Mouse (Mus musculus) lung, embryonic 16.5 days (tissue): Measurements from ENCODE around the gene Adora2b. TPM values are rescaled to one million over a fixed set of nuclear protein-coding genes. Genes with fewer than 3 reads are reported as not detected.

Experiments
- ATAC-seq: fragments of 200-750 bp; cut with Nextera tagmentation; 2 replicates; pipeline ENCODE4 v1.8.0; 2017; ENCODE audit warnings: low read depth, mild to moderate bottlenecking, moderate library complexity
- H3K27ac ChIP-seq: fragments of 300-500 bp; sonication (generic); 2 replicates; pipeline ENCODE4 v1.5.1; 2014; ENCODE audit warnings: mild to moderate bottlenecking, control low read depth, low read length
- H3K27me3 ChIP-seq: fragments of 300-500 bp; sonication (generic); 2 replicates; pipeline ENCODE4 v1.6.1; 2014; ENCODE audit warnings: low read depth, low read length, mixed read lengths; ENCODE audit not compliant: control insufficient read depth, insufficient read depth
- H3K36me3 ChIP-seq: fragments of 300-500 bp; sonication (generic); 2 replicates; pipeline ENCODE4 v1.6.1; 2014; ENCODE audit warnings: low read length; ENCODE audit not compliant: control insufficient read depth, insufficient read depth
- H3K4me1 ChIP-seq: fragments of 300-500 bp; sonication (generic); replicated peaks from 2 replicates; pipeline ENCODE4 v1.6.1; 2014; ENCODE audit warnings: low read length, mixed read lengths; ENCODE audit not compliant: control insufficient read depth, insufficient read depth
- H3K4me2 ChIP-seq: fragments of 300-500 bp; sonication (generic); 2 replicates; pipeline ENCODE4 v1.6.1; 2014; ENCODE audit warnings: low read depth, low read length, control low read depth
- H3K4me3 ChIP-seq: fragments of 300-500 bp; sonication (generic); 2 replicates; pipeline ENCODE4 v1.5.1; 2014; ENCODE audit warnings: mild to moderate bottlenecking, low read length, control low read depth
- H3K9ac ChIP-seq: fragments of 300-500 bp; sonication (generic); 2 replicates; pipeline ENCODE4 v1.6.1; 2014; ENCODE audit warnings: low read length, control low read depth
- H3K9me3 ChIP-seq: fragments of 300-500 bp; sonication (generic); 2 replicates; pipeline ENCODE4 v1.6.1; 2016; ENCODE audit warnings: low read length; ENCODE audit not compliant: control insufficient read depth
- WGBS: fragments of 180-500 bp; shearing (Covaris S2); extraction: QIAGEN DNeasy Blood & Tissue Kit; methylation state at CpG from one replicate; pipeline ENCODE4 v1.1.7; 2014; 5-methylcytosine and 5-hydroxymethylcytosine counted together
- polyA plus RNA-seq: library from polyadenylated mRNA; unstranded; fragments of >200 nt; fragmentation: Nextera tagmentation; extraction: Ambion mirVana; gene quantifications from 2 replicates; pipeline ENCODE4 v1.2.1, GENCODE M21; 2015

The Adora2b gene
- polyA plus RNA-seq, 1 experiment from 2014 or later, result 3.8 TPM

DNA sequence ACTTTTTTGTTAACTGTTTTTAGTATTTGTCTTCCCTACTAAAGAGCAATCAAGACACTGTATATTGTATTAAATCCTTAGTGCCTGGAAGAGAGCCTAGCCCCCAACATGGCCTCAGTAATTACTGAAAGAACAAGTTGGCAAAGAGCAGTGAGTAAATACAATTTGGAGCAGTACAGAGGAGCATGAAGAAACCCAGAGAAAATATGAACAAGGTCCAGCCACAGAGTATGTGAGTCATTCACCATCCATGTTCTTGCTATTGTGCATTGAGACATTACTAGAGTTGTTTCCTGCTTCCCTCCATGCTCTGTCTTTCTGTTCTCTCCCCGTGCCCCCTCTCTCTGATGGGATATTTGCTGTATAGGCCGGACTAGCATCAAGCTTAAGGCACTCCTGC is 45.3 kb downstream of the Adora2b start:
- 0 out of 2 replicates have a peak, but pooled peaks cover 7% of the 10 kb centered on the region for H3K36me3 ChIP-seq
- no peak for ATAC-seq
- 85% methylated on average over 2 of the region's 2 CpGs for WGBS
- H3K27me3 ChIP-seq, result no peaks in the 10 kb centered on the region
- no peak overlapping the region for H3K27ac ChIP-seq
- no peak overlapping the region for H3K9ac ChIP-seq
- no peaks in the 10 kb centered on the region for H3K4me1 ChIP-seq
- H3K4me3 ChIP-seq, result no peak overlapping the region
- no peaks in the 10 kb centered on the region for H3K9me3 ChIP-seq
- no peak overlapping the region for H3K4me2 ChIP-seq

GRCm38 (mm10) chr11:62298883-62299282 is 50.1 kb downstream of the Adora2b start:
- Histone ChIP-seq H3K4me2 (no peak overlapping the region), H3K27me3 (no peaks in the 10 kb centered on the region), H3K27ac (no peak overlapping the region), H3K4me3 (no peak overlapping the region), H3K9ac (no peak overlapping the region), H3K9me3 (no peaks in the 10 kb centered on the region), H3K36me3 (0 out of 2 replicates have a peak, but pooled peaks cover 5% of the 10 kb centered on the region), H3K4me1 (no peaks in the 10 kb centered on the region)
- WGBS, result 87% methylated on average over 6 of the region's 6 CpGs
- ATAC-seq, result no peak

- Histone ChIP-seq H3K27me3 (no peaks in the 10 kb centered on the region), H3K27ac (no peak overlapping the region), H3K9ac (no peak overlapping the region), H3K4me2 (no peak overlapping the region), H3K9me3 (no peaks in the 10 kb centered on the region), H3K4me3 (no peak overlapping the region), H3K4me1 (no peaks in the 10 kb centered on the region), H3K36me3 (peaks cover 10% of the 10 kb centered on the region)
- 93% methylated on average over 2 of the region's 2 CpGs for WGBS
- ATAC-seq, result no peak
These were observed 57.1 kb downstream of the Adora2b start for GRCm38 (mm10) chr11:62305866-62306265.

GRCm38 (mm10) chr11:62309296-62309695 is 60.5 kb downstream of the Adora2b start:
- H3K4me3 ChIP-seq, result no peak overlapping the region
- WGBS, result 90% methylated on average over 2 of the region's 2 CpGs
- ATAC-seq, result no peak
- H3K4me1 ChIP-seq, result no peaks in the 10 kb centered on the region
- no peak overlapping the region for H3K9ac ChIP-seq
- H3K36me3 ChIP-seq, result peaks cover 19% of the 10 kb centered on the region
- no peaks in the 10 kb centered on the region for H3K27me3 ChIP-seq
- no peak overlapping the region for H3K4me2 ChIP-seq
- H3K9me3 ChIP-seq, result no peaks in the 10 kb centered on the region
- H3K27ac ChIP-seq, result no peak overlapping the region

DNA sequence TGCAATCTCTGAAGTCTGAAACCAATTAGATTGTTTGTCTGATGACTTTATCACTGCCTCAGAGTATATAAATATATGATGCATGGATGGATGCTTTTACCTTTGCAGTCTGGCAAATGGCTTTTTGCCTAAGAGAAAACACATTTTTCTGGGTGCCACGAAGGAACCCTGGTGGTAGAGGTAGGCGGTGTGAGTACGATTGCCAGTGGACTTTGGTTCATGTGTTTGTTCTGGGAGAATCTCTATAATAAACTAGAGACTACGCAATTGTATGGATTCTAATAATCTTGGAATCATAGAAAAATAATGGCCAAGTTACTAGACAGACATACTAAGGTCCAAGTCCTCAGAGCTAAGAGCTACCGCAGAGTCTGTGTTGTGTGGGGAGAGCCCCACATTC is 66.2 kb downstream of the Adora2b start:
- WGBS, result 92% methylated on average over 5 of the region's 5 CpGs
- H3K9me3 ChIP-seq, result no peaks in the 10 kb centered on the region
- no peak overlapping the region for H3K27ac ChIP-seq
- H3K9ac ChIP-seq, result no peak overlapping the region
- no peaks in the 10 kb centered on the region for H3K4me1 ChIP-seq
- H3K4me2 ChIP-seq, result no peak overlapping the region
- H3K27me3 ChIP-seq, result no peaks in the 10 kb centered on the region
- no peak overlapping the region for H3K4me3 ChIP-seq
- no peak for ATAC-seq
- peaks cover 47% of the 10 kb centered on the region for H3K36me3 ChIP-seq

Other genes with a start within 250 kb of the Adora2b start
- gene Zswim7, start 32.4 kb downstream of the Adora2b start, polyA plus RNA-seq, result 14.2 and 16.0 TPM in 2 replicates
- 14.0 and 15.5 TPM in 2 replicates for gene Ttc19, start 32.5 kb downstream of the Adora2b start, polyA plus RNA-seq
- 9.3 and 10.5 TPM in 2 replicates for gene Pigl, start 209.5 kb downstream of the Adora2b start, polyA plus RNA-seq
- gene Ncor1, start 209.6 kb downstream of the Adora2b start, polyA plus RNA-seq, result 55.8 and 65.8 TPM in 2 replicates